Mouse (Mus musculus): ENCODE data around the gene Eif3a. TPM values are rescaled to one million over a fixed set of nuclear protein-coding genes. Genes with fewer than 3 reads are reported as not detected.

Eif3a gene
- 57.2 and 64.2 TPM in 2 replicates for polyA plus RNA-seq (2015; fragmentation: Nextera tagmentation; extraction: Ambion mirVana)

DNA sequence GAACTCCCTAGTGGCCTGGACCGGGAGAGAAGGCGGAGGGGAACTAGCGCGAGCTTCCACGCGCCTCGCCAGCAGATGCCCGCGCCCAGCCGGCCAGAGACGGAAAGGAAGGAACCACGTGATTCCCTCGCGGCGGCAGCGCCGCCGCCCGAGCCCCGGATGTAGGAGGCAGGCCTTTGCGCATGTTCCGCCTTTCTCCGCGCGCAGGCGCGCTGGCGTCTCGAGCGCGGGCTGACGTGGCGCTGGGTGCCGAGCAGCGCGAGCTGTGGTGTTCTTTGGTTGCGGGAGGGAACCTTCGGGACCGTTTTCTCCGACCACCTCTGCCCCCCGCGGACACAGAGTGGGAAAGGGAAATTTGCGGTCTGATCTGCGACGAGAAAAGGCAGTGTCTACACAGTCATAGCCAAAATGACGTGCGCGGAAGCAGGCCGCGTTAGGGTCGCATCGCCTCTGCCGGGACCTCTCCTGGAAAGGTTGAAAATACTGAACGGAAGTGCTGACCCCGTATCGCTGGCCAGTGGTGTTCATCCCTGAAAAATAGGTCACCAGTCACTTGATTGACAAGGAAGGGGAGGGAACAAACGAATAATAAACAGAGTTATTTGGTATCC lies at the start of gene Eif3a:
TSS of gene Eif3a (minus strand) at position 108 of the 611 bp plus-strand sequence.
- Histone ChIP-seq H3K9ac (ENCODE audit: low read depth, low read length) (peak within 1 kb of the TSS; percentile 99), H3K27me3 (replicated peaks; ENCODE audit: control insufficient read depth, insufficient read depth, low read length) (no peaks in the 10 kb centered on the region), H3K4me3 (ENCODE audit: low read depth, low read length) (peak within 1 kb of the TSS; percentile 78), H3K27ac (ENCODE audit: low read depth, low read length) (peak within 1 kb of the TSS; percentile 98), H3K36me3 (ENCODE audit: control insufficient read depth, insufficient read depth) (no peaks in the 10 kb centered on the region), H3K4me2 (replicated peaks; ENCODE audit: low read depth) (peak within 1 kb of the TSS; percentile 71), H3K4me1 (replicated peaks; ENCODE audit: control insufficient read depth, insufficient read depth, low read length) (0 out of 2 replicates have a peak, but pooled peaks cover 3% of the 10 kb centered on the region), H3K9me3 (ENCODE audit: control insufficient read depth) (no peaks in the 10 kb centered on the region)
- ATAC-seq = peak; percentile 96
- WGBS = under 1% methylated on average over 57 of the region's 57 CpGs
- peak; percentile 24; the same call in 1 of the 2 replicates for TF ChIP-seq CTCF (IDR thresholded peaks at IDR 0.05; ENCODE audit: low read depth)

DNA sequence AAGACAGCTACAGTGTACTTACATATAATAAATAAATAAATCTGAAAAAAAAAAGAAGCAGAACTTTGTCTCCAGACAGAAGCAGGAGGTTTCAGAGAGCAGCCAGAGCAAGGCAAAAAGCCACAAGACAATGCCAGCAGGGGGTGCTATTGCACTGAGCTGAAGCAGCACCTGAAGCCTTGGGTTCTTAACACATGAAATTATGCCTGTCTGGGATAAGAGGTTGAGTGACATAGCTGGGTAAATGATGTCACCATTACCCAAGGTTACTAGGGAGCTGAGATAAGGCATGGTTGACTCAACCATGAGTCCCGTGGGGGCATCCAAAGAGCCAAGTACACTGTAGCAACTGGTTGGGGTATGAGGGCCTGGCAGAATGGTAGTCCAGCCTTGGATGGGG lies 47.3 kb upstream of the Eif3a start:
- peak; percentile 86 for TF ChIP-seq CTCF (IDR thresholded peaks at IDR 0.05; ENCODE audit: low read depth)
- H3K27me3 ChIP-seq (replicated peaks; ENCODE audit: control insufficient read depth, insufficient read depth, low read length) = no peaks in the 10 kb centered on the region
- H3K9me3 ChIP-seq (ENCODE audit: control insufficient read depth) = no peaks in the 10 kb centered on the region
- H3K27ac ChIP-seq (ENCODE audit: low read depth, low read length) = no peak overlapping the region
- ATAC-seq = peak; percentile 49; the same call in 1 of the 2 replicates
- H3K4me2 ChIP-seq (replicated peaks; ENCODE audit: low read depth) = no peak overlapping the region
- peaks cover 47% of the 10 kb centered on the region for H3K36me3 ChIP-seq (ENCODE audit: control insufficient read depth, insufficient read depth)
- H3K4me3 ChIP-seq (ENCODE audit: low read depth, low read length) = no peak overlapping the region
- no peaks in the 10 kb centered on the region for H3K4me1 ChIP-seq (replicated peaks; ENCODE audit: control insufficient read depth, insufficient read depth, low read length)
- WGBS = 21% methylated on average over 1 of the region's 1 CpGs
- no peak overlapping the region for H3K9ac ChIP-seq (ENCODE audit: low read depth, low read length)

DNA sequence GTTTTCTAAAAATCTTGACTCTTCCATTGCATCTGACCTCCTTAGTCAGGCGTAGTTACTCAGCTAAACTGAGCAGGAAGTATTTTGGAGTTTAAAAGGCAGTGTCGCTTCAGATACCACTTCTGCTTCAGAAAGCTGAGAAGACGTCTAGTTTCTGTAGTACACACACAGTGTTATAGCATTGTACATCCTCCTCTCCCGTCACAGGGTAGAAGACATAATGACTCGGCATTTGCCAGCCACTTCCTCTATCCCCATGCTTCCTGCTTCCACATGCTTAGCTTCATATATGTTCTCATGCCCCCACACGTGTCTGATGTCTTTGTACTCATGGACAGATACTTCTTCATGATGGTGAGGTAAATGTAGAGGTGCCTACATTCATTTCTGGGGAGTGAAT lies 28.2 kb upstream of the Eif3a start:
- no peak for ATAC-seq
- H3K27me3 ChIP-seq (replicated peaks; ENCODE audit: control insufficient read depth, insufficient read depth, low read length) = no peaks in the 10 kb centered on the region
- peak overlapping the region; percentile 35; the same call in 1 of the 2 replicates for H3K27ac ChIP-seq (ENCODE audit: low read depth, low read length)
- WGBS = 86% methylated on average over 6 of the region's 6 CpGs
- H3K36me3 ChIP-seq (ENCODE audit: control insufficient read depth, insufficient read depth) = peaks cover 56% of the 10 kb centered on the region
- no peak overlapping the region for H3K4me2 ChIP-seq (replicated peaks; ENCODE audit: low read depth)
- H3K4me1 ChIP-seq (replicated peaks; ENCODE audit: control insufficient read depth, insufficient read depth, low read length) = no peaks in the 10 kb centered on the region
- no peaks in the 10 kb centered on the region for H3K9me3 ChIP-seq (ENCODE audit: control insufficient read depth)
- H3K4me3 ChIP-seq (ENCODE audit: low read depth, low read length) = no peak overlapping the region
- no peak overlapping the region for H3K9ac ChIP-seq (ENCODE audit: low read depth, low read length)
- no peak for TF ChIP-seq CTCF (IDR thresholded peaks at IDR 0.05; ENCODE audit: low read depth)

DNA sequence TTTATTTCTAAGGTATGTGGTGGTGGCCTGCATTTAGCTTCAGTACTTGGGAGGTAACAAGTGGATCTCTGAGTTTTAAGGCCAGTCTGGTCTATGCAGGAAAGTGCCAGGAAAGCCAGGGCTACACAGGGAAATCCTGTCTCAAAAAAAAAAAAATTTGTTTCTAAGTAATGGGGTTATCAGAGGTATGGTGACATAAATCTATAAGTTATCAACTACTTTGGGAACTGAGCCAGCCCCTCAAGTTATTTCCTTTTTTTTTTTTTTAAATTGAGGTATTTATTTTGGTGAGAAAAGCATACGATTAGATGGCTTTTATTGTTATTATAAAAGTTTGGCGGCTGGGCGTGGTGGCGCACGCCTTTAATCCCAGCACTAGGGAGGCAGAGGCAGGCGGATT lies 22.7 kb upstream of the Eif3a start:
- no peaks in the 10 kb centered on the region for H3K27me3 ChIP-seq (replicated peaks; ENCODE audit: control insufficient read depth, insufficient read depth, low read length)
- no peak overlapping the region for H3K9ac ChIP-seq (ENCODE audit: low read depth, low read length)
- H3K4me3 ChIP-seq (ENCODE audit: low read depth, low read length) = no peak overlapping the region
- TF ChIP-seq CTCF (IDR thresholded peaks at IDR 0.05; ENCODE audit: low read depth) = no peak
- no peak for ATAC-seq
- H3K9me3 ChIP-seq (ENCODE audit: control insufficient read depth) = no peaks in the 10 kb centered on the region
- H3K27ac ChIP-seq (ENCODE audit: low read depth, low read length) = no peak overlapping the region
- H3K4me1 ChIP-seq (replicated peaks; ENCODE audit: control insufficient read depth, insufficient read depth, low read length) = 0 out of 2 replicates have a peak, but pooled peaks cover 3% of the 10 kb centered on the region
- WGBS = 93% methylated on average over 6 of the region's 6 CpGs
- H3K4me2 ChIP-seq (replicated peaks; ENCODE audit: low read depth) = no peak overlapping the region
- H3K36me3 ChIP-seq (ENCODE audit: control insufficient read depth, insufficient read depth) = peaks cover 19% of the 10 kb centered on the region; the same call in 1 of the 2 replicates

DNA sequence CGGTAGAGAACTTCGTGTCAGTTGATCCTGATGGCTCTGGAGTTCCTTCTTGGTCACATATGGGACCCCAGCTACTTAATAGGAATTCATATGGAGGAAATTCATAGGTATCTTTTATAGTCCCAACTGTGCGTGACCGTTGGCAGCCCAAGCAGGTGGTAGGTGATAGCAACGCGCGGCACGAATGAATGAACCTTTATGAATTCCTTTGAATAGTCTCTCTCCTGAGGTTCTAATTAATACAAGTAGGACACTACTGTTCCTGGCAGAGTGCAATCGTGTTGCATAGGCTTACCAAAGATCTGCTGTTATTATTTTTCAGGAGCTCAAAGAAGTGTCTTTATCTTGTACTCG lies 21.6 kb upstream of the Eif3a start:
- peak overlapping the region; percentile 73 for H3K4me3 ChIP-seq (ENCODE audit: low read depth, low read length)
- 0 out of 2 replicates have a peak, but pooled peaks cover 3% of the 10 kb centered on the region for H3K4me1 ChIP-seq (replicated peaks; ENCODE audit: control insufficient read depth, insufficient read depth, low read length)
- H3K9me3 ChIP-seq (ENCODE audit: control insufficient read depth) = no peaks in the 10 kb centered on the region
- TF ChIP-seq CTCF (IDR thresholded peaks at IDR 0.05; ENCODE audit: low read depth) = no peak
- ATAC-seq = no peak
- H3K4me2 ChIP-seq (replicated peaks; ENCODE audit: low read depth) = peak overlapping the region; percentile 69
- peaks cover 12% of the 10 kb centered on the region; the same call in 1 of the 2 replicates for H3K36me3 ChIP-seq (ENCODE audit: control insufficient read depth, insufficient read depth)
- H3K27me3 ChIP-seq (replicated peaks; ENCODE audit: control insufficient read depth, insufficient read depth, low read length) = no peaks in the 10 kb centered on the region
- no peak overlapping the region for H3K27ac ChIP-seq (ENCODE audit: low read depth, low read length)
- WGBS = 11% methylated on average over 10 of the region's 10 CpGs
- peak overlapping the region; percentile 73 for H3K9ac ChIP-seq (ENCODE audit: low read depth, low read length)

DNA sequence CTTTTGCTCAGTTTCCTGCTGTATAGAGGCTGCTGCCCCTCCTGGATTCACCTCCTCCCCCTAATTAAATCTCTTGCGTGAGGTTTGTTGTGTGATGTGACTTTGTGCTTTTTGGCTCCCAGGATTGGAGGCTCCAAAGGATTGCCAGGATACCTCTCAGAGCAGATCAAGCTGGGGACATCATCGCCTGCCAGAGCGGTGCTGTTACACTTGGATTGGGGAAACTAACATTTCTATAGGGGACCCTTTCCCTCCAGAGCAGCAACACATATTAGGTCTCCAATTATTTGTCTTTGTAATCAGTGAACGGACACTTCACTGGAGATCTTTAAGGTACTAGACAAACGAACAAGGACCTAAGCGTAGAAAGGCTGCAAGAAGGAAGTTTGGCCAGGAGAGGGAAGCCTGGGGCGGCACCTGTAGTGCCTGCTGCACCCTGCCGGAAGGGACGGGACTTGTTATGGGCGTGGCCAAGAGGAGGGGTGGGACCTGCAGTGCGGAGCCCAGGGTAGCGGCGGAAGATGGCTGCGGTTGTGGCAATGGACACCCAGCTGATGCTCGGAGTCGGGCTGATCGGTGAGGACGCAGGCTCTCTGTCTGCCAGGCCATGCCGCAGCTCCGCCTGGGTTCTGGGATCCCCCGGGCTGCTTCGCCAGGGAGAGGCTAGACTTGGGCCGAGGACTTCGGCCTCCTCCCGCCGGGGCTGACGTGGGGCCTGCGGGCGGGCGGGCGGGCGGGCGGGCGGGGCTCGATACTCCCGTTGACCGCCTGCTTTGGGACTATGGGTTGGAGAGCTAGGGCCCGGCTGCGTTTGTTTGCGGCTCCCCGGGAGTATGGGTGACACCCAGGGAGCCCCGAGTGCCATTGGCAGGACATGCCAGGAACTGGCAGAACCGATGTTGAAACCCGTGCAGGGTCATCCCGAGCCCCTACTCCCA lies 20.9 kb upstream of the Eif3a start, which contains the start of gene Fam45a:
TSS of gene Fam45a (plus strand) at position 488 of the 938 bp plus-strand sequence.
- ATAC-seq = peak; percentile 100
- WGBS = 2% methylated on average over 43 of the region's 45 CpGs
- H3K27ac ChIP-seq (ENCODE audit: low read depth, low read length) = peak within 1 kb of the TSS; percentile 72

More for the DNA sequence above, 20.9 kb upstream of the Eif3a start, which contains the start of gene Fam45a:
- Histone ChIP-seq H3K9ac (ENCODE audit: low read depth, low read length) (peak within 1 kb of the TSS; percentile 73), H3K27me3 (replicated peaks; ENCODE audit: control insufficient read depth, insufficient read depth, low read length) (no peaks in the 10 kb centered on the region), H3K4me3 (ENCODE audit: low read depth, low read length) (peak within 1 kb of the TSS; percentile 73), H3K36me3 (ENCODE audit: control insufficient read depth, insufficient read depth) (0 out of 2 replicates have a peak, but pooled peaks cover 9% of the 10 kb centered on the region), H3K9me3 (ENCODE audit: control insufficient read depth) (no peaks in the 10 kb centered on the region), H3K4me1 (replicated peaks; ENCODE audit: control insufficient read depth, insufficient read depth, low read length) (0 out of 2 replicates have a peak, but pooled peaks cover 3% of the 10 kb centered on the region), H3K4me2 (replicated peaks; ENCODE audit: low read depth) (peak within 1 kb of the TSS; percentile 69)
- TF ChIP-seq CTCF (IDR thresholded peaks at IDR 0.05; ENCODE audit: low read depth) = peak; percentile 97

Data from intestine, postnatal 0 days (tissue).